Mouse (Mus musculus): ENCODE measurements around the gene Pax1. TPM values are rescaled to one million over a fixed set of nuclear protein-coding genes. Genes with fewer than 3 reads are reported as not detected.

Pax1 gene
- polyA plus RNA-seq, 1 experiment: 0.15 TPM

DNA sequence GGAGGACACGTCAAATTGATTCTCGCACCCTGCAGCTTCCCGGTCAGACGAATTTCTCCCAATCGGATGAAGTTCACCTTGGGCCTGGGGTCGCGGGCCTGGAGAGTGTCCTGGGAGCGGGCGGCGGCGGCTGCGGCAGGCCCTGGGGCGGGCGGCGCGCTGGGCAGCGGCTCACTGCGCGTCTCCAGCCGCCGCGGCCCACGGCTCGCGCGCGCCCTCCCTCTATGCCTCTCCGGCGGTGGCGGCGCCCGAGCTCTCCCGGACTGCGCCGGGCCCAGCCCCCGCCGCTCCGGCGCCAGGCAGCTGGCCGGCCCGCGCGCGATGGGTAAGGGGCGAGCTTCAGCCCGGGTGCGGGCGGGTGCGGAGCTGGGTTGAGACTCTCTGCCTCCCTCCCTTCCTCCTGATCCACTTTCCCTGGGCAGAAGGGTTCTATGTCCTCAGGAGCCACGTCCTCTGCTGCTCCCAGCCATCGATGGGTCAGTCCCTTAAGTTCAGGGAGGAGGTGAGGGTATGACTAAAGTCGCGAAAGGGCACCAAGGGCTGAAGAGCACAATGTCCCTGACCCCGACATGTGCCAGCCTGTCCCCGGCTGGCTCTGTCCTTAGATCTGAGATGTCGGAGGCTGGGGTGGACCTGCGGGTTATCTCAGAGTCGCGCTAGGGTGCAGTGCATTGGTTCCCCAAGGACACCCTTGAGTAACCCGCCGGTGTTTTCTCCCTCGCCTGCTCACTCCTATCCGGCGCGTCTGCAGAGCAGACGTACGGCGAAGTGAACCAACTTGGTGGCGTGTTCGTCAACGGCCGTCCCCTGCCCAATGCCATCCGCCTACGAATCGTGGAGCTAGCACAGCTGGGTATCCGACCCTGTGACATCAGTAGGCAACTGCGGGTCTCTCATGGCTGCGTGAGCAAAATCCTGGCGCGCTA is 3.5 kb downstream of the Pax1 start:
- WGBS: 4% methylated on average over 77 of the region's 80 CpGs
- DNase-seq (ENCODE audit: low read depth in 1 of 2, low spot score in 2 of 2): no peak
- TF ChIP-seq CTCF (IDR thresholded peaks at IDR 0.05; ENCODE audit: extremely low read depth, insufficient read depth, insufficient read length, insufficient replicate concordance) (no peak), POLR2A (IDR thresholded peaks at IDR 0.05; ENCODE audit: low read depth, low read length) (no peak)
- Histone ChIP-seq H3K4me1 (ENCODE audit: control insufficient read depth, insufficient read depth, insufficient read length) (no peaks in the 10 kb centered on the region), H3K4me3 (ENCODE audit: extremely low read depth, insufficient read depth, insufficient read length) (no peak overlapping the region), H3K27me3 (ENCODE audit: control insufficient read depth, insufficient read depth, low read length) (peaks cover 22% of the 10 kb centered on the region), H3K36me3 (ENCODE audit: control insufficient read depth, insufficient read depth, low read length) (no peaks in the 10 kb centered on the region), H3K27ac (ENCODE audit: insufficient read depth, low read length) (no peak overlapping the region)

- TF ChIP-seq POLR2A (IDR thresholded peaks at IDR 0.05; ENCODE audit: low read depth, low read length) (no peak), CTCF (IDR thresholded peaks at IDR 0.05; ENCODE audit: extremely low read depth, insufficient read depth, insufficient read length, insufficient replicate concordance) (no peak)
- Histone ChIP-seq H3K36me3 (ENCODE audit: control insufficient read depth, insufficient read depth, low read length) (no peaks in the 10 kb centered on the region), H3K27ac (ENCODE audit: insufficient read depth, low read length) (no peak overlapping the region), H3K27me3 (ENCODE audit: control insufficient read depth, insufficient read depth, low read length) (peaks cover 22% of the 10 kb centered on the region), H3K4me1 (ENCODE audit: control insufficient read depth, insufficient read depth, insufficient read length) (no peaks in the 10 kb centered on the region), H3K4me3 (ENCODE audit: extremely low read depth, insufficient read depth, insufficient read length) (no peak overlapping the region)
- DNase-seq (ENCODE audit: low read depth in 1 of 2, low spot score in 2 of 2): no peak
- 9% methylated on average over 36 of the region's 36 CpGs for WGBS
These were observed 4.3 kb downstream of the Pax1 start for GRCm38 (mm10) chr2:147365908-147366630.

DNA sequence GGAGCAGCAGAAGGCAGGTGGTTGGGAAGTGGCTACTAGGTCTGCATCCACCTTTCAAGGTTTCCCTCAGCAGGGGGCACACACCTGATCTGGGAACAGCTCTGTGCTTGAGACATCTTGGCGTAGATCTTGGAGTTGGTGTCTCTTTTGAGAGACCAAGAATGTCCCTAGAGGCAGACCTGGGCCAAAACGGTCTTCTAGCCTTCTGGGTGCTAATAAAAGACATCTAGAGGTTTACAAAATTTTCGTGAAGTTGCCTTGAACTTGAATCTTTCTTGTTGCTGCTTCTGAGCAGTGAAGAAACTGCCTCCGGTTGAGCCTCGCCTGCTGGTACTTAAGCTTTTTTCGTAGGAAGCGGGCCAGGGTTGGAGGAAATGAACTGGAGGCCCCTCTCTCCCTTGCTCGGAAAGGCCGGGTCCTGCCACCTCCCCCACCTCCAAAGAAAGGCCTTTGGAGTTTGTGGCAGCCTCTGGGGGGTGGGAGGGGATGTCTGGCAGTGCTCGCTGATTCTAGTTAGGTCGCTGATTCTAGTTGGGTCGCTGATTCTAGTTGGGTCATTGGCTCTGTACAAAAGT is 5.6 kb downstream of the Pax1 start:
- Histone ChIP-seq H3K4me1 (ENCODE audit: control insufficient read depth, insufficient read depth, insufficient read length) (no peaks in the 10 kb centered on the region), H3K4me3 (ENCODE audit: extremely low read depth, insufficient read depth, insufficient read length) (no peak overlapping the region), H3K36me3 (ENCODE audit: control insufficient read depth, insufficient read depth, low read length) (no peaks in the 10 kb centered on the region), H3K27me3 (ENCODE audit: control insufficient read depth, insufficient read depth, low read length) (peaks cover 21% of the 10 kb centered on the region), H3K27ac (ENCODE audit: insufficient read depth, low read length) (no peak overlapping the region)
- 10% methylated on average over 12 of the region's 12 CpGs for WGBS
- TF ChIP-seq POLR2A (IDR thresholded peaks at IDR 0.05; ENCODE audit: low read depth, low read length) (no peak), CTCF (IDR thresholded peaks at IDR 0.05; ENCODE audit: extremely low read depth, insufficient read depth, insufficient read length, insufficient replicate concordance) (no peak)
- no peak for DNase-seq (ENCODE audit: low read depth in 1 of 2, low spot score in 2 of 2)

- Histone ChIP-seq H3K27me3 (ENCODE audit: control insufficient read depth, insufficient read depth, low read length) (peaks cover 16% of the 10 kb centered on the region), H3K4me1 (ENCODE audit: control insufficient read depth, insufficient read depth, insufficient read length) (no peaks in the 10 kb centered on the region), H3K4me3 (ENCODE audit: extremely low read depth, insufficient read depth, insufficient read length) (no peak overlapping the region), H3K36me3 (ENCODE audit: control insufficient read depth, insufficient read depth, low read length) (no peaks in the 10 kb centered on the region), H3K27ac (ENCODE audit: insufficient read depth, low read length) (no peak overlapping the region)
- TF ChIP-seq POLR2A (IDR thresholded peaks at IDR 0.05; ENCODE audit: low read depth, low read length) (no peak), CTCF (IDR thresholded peaks at IDR 0.05; ENCODE audit: extremely low read depth, insufficient read depth, insufficient read length, insufficient replicate concordance) (no peak)
- no peak for DNase-seq (ENCODE audit: low read depth in 1 of 2, low spot score in 2 of 2)
- 15% methylated on average over 32 of the region's 32 CpGs for WGBS
These were observed 6.3 kb downstream of the Pax1 start for GRCm38 (mm10) chr2:147367911-147368591.

DNA sequence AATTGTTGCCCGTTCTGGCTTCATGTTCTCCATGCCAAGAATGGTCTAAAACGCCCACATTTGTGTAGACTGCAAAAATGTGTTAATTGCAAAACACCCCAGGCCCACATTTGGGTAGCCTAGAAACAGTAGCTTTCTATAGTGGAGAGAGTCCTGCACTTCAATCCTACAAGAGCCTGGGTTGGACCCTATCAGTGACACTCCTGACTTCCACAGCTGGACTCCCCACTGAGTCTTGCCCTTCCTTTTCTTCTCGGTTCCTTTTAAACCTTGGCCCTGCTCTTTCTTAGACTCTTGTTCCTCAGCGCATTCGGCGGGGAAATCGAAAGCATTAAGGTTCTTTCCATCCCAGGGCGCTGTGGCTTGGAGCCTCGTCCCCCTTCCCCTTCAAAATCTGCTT is 7.8 kb downstream of the Pax1 start:
- H3K4me3 ChIP-seq (ENCODE audit: extremely low read depth, insufficient read depth, insufficient read length): no peak overlapping the region
- no peak for TF ChIP-seq POLR2A (IDR thresholded peaks at IDR 0.05; ENCODE audit: low read depth, low read length)
- WGBS: 4% methylated on average over 9 of the region's 9 CpGs

DNA sequence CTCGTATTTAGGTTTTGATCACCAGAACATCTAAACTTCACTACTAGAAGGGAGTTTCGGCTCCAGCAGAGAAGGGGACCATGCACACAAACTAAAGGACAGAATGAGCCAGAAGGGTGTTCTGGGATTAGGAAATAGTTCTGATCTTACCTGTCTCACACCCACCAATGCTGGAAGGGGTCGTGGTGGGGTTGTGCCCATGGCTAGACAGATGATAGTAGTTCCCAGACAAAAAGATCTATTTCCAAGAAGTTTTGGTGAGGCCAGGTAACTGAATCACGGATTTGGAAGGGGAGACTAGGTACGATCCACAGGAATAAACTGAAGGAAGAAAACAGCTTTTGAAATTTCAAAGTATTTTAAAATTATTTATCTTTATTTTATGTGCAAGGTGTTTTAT is 8.4 kb downstream of the Pax1 start:
- H3K4me1 ChIP-seq (ENCODE audit: control insufficient read depth, insufficient read depth, insufficient read length): no peaks in the 10 kb centered on the region
- peaks cover 14% of the 10 kb centered on the region for H3K27me3 ChIP-seq (ENCODE audit: control insufficient read depth, insufficient read depth, low read length)
- H3K36me3 ChIP-seq (ENCODE audit: control insufficient read depth, insufficient read depth, low read length): no peaks in the 10 kb centered on the region
- TF ChIP-seq POLR2A (IDR thresholded peaks at IDR 0.05; ENCODE audit: low read depth, low read length) (no peak), CTCF (IDR thresholded peaks at IDR 0.05; ENCODE audit: extremely low read depth, insufficient read depth, insufficient read length, insufficient replicate concordance) (no peak)
- DNase-seq (ENCODE audit: low read depth in 1 of 2, low spot score in 2 of 2): no peak
- H3K27ac ChIP-seq (ENCODE audit: insufficient read depth, low read length): no peak overlapping the region
- 15% methylated on average over 5 of the region's 5 CpGs for WGBS
- no peak overlapping the region for H3K4me3 ChIP-seq (ENCODE audit: extremely low read depth, insufficient read depth, insufficient read length)

More for the DNA sequence above, 7.8 kb downstream of the Pax1 start:
- no peaks in the 10 kb centered on the region for H3K36me3 ChIP-seq (ENCODE audit: control insufficient read depth, insufficient read depth, low read length)
- H3K4me1 ChIP-seq (ENCODE audit: control insufficient read depth, insufficient read depth, insufficient read length): no peaks in the 10 kb centered on the region
- no peak for DNase-seq (ENCODE audit: low read depth in 1 of 2, low spot score in 2 of 2)
- peaks cover 15% of the 10 kb centered on the region for H3K27me3 ChIP-seq (ENCODE audit: control insufficient read depth, insufficient read depth, low read length)
- no peak overlapping the region for H3K27ac ChIP-seq (ENCODE audit: insufficient read depth, low read length)

All from spleen, adult 2 months (tissue).